Mouse (Mus musculus) midbrain, embryonic 10.5 days (tissue): ENCODE results near the gene Asf1a. TPM values are rescaled to one million over a fixed set of nuclear protein-coding genes. Genes with fewer than 3 reads are reported as not detected.
A peak's percentile ranks its signal among the peaks of the same experiment; 100 is the strongest.

Experiments used
- DNase-seq: peaks from one replicate; pipeline ENCODE4 v3.0.0-alpha.2; 2017; ENCODE audit warnings: low spot score
- H3K27ac ChIP-seq: fragments of 300-500 bp; sonication (generic); replicated peaks from 2 replicates; pipeline ENCODE4 v1.5.1; 2016; ENCODE audit warnings: mild to moderate bottlenecking
- H3K27me3 ChIP-seq: fragments of 300-500 bp; sonication (generic); 2 replicates; pipeline ENCODE4 v1.6.1; 2016; ENCODE audit warnings: low read depth, mild to moderate bottlenecking; ENCODE audit not compliant: poor library complexity, severe bottlenecking
- H3K36me3 ChIP-seq: fragments of 300-500 bp; sonication (generic); 2 replicates; pipeline ENCODE4 v1.6.1; 2016; ENCODE audit warnings: mild to moderate bottlenecking, moderate library complexity
- H3K4me1 ChIP-seq: fragments of 300-500 bp; sonication (generic); 2 replicates; pipeline ENCODE4 v1.6.1; 2016
- H3K4me3 ChIP-seq: fragments of 300-500 bp; sonication (generic); 2 replicates; pipeline ENCODE4 v1.5.1; 2016; ENCODE audit warnings: mild to moderate bottlenecking, moderate library complexity
- H3K9me3 ChIP-seq: fragments of 300-500 bp; sonication (generic); replicated peaks from 2 replicates; pipeline ENCODE4 v1.6.1; 2016; ENCODE audit warnings: mild to moderate bottlenecking
- WGBS: fragments of 180-500 bp; shearing (Covaris S2); methylation state at CpG from one replicate; pipeline ENCODE4 v1.1.7; 2016; 5-methylcytosine and 5-hydroxymethylcytosine counted together
- polyA plus RNA-seq: library from polyadenylated mRNA; unstranded; fragments of >200 nt; fragmentation: Nextera tagmentation; extraction: Ambion mirVana; gene quantifications from 2 replicates; pipeline ENCODE4 v1.2.1, GENCODE M21; 2016

Gene Asf1a
- polyA plus RNA-seq: 162 and 167 TPM in 2 replicates

DNA sequence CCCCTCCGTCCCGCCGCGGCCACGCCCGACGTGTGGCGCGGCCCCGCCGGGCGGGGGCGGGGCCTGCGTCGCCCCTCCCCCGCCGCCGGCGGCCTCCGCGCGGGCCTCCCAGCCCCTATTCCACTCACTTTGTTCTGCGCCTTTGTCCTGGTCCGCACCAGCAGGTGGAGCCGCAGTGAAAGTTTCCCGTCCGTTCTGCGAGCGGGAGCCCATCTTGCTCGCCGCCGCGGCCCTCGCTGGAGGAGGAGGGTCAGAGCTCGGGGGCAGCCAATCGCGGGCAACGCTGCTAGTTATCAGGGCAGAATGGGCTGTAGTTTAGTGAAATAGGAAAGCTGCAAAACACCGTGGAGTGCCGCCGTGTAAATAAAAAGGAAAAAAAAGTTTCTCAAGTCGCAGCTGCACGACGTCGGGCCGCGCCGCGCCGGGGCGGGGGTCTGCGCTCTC lies at the start of gene Asf1a:
Gene Asf1a, plus strand, starts transcription at position 81 of the 444 bp plus-strand sequence.
- Histone ChIP-seq H3K9me3 (no peaks in the 10 kb centered on the region), H3K27me3 (no peaks in the 10 kb centered on the region), H3K4me3 (peak within 1 kb of the TSS; percentile 95), H3K36me3 (peaks cover 22% of the 10 kb centered on the region), H3K27ac (peak within 1 kb of the TSS; percentile 98), H3K4me1 (peaks cover 34% of the 10 kb centered on the region)
- DNase-seq: peak; percentile 97
- WGBS: under 1% methylated on average over 51 of the region's 52 CpGs

DNA sequence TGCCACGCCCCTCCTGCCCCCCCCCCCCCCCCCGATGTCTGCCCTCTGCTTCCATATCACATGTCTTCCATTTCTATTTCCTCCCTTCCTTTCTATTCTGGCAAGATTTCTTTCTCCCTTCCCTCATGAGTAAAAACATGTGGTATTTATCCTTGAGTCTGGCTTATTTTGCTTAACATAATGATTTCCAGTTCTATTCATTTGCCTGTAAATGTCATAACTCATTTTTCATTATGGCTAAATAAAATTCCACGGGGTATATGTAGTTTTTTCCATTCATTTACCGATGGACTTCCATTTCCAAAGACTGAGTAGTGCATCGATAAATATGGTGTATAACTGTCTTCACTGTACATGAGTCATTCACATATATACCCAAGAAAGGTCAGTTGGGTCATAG lies 34.6 kb upstream of the Asf1a start:
- Histone ChIP-seq H3K9me3 (no peaks in the 10 kb centered on the region), H3K36me3 (peaks cover 17% of the 10 kb centered on the region), H3K4me3 (no peak overlapping the region), H3K27ac (no peak overlapping the region), H3K27me3 (no peaks in the 10 kb centered on the region), H3K4me1 (no peaks in the 10 kb centered on the region)
- DNase-seq: no peak
- 91% methylated on average over 5 of the region's 5 CpGs for WGBS

DNA sequence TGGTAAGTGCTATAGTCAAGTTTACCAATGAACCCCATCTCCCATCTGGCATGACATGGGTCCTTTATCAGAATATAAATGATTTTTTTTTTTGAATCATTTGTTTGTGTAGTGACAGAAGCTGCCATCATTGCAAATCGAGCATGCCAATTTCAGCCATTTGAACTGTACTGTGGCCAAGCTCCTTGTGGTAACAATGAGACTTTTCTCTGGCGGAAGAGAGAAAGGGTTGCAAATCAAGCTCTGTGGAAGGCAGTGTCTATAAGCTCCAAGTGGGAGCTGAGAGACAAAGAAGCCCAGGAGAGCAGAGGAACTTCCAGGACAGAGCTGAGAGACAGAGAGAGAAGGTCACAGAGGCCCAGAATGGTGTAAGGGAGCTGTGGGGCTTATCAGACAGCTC lies 31.0 kb upstream of the Asf1a start:
- 91% methylated on average over 2 of the region's 2 CpGs for WGBS

DNA sequence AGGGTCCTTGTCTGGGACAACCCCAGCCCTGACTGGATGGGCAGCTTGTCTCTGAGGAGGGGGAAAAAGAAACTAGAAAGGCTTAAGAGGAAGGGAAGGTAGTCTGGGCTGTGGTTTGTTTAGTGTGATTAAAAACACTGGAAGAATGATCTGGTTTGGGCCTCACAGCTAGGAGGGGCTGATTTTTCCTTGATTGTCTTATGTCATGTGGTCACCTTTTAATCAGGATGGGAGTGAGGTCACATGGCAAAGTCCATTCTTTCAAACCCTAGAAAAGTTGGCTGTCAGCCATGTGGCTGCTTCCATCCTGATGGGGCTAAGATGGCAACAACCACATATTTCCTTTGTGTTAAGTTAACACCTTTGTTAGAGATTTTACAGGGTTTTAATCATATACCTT lies 28.0 kb upstream of the Asf1a start:
- H3K4me3 ChIP-seq: no peak overlapping the region
- no peaks in the 10 kb centered on the region for H3K4me1 ChIP-seq
- peaks cover 8% of the 10 kb centered on the region; the same call in 1 of the 2 replicates for H3K36me3 ChIP-seq
- no peaks in the 10 kb centered on the region for H3K9me3 ChIP-seq
- DNase-seq: no peak
- H3K27me3 ChIP-seq: no peaks in the 10 kb centered on the region
- no peak overlapping the region for H3K27ac ChIP-seq

More for the DNA sequence above, 31.0 kb upstream of the Asf1a start:
- Histone ChIP-seq H3K4me1 (no peaks in the 10 kb centered on the region), H3K4me3 (no peak overlapping the region), H3K36me3 (peaks cover 17% of the 10 kb centered on the region), H3K27me3 (no peaks in the 10 kb centered on the region), H3K27ac (no peak overlapping the region), H3K9me3 (no peaks in the 10 kb centered on the region)
- no peak for DNase-seq

- no peaks in the 10 kb centered on the region for H3K36me3 ChIP-seq
- peaks cover 15% of the 10 kb centered on the region for H3K4me1 ChIP-seq
- no peak for DNase-seq
- H3K4me3 ChIP-seq: peak overlapping the region; percentile 47
- peak overlapping the region; percentile 74; the same call in 1 of the 2 replicates for H3K27ac ChIP-seq
- H3K27me3 ChIP-seq: no peaks in the 10 kb centered on the region
- 31% methylated on average over 6 of the region's 7 CpGs for WGBS
- H3K9me3 ChIP-seq: no peaks in the 10 kb centered on the region
Observed at GRCm38 (mm10) chr10:53580137-53580536, 16.4 kb upstream of the Asf1a start.

DNA sequence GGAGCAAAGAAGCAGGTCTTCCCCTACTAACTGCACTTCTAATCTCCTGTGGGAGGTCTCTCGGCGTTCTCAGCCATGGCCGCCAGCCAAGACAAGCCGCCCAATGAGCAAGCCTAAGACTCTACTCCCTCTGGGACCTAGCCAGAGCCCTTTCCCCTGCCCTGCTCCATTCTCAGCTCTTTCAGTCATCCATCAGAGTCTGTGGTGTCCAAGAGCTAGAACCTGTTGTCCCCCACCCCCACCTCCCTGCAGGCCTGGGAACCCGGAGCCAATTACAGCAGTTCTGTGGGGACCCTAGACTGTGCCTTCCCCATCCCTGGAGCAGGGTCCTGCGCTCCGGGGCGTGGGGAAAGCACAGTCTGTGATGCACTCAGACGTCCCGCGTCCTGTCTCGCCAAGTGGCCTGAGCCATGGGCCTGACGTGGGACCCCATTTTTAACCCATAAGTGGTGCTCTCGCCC lies 15.9 kb upstream of the Asf1a start:
- H3K27me3 ChIP-seq: no peaks in the 10 kb centered on the region
- H3K27ac ChIP-seq: peak overlapping the region; percentile 74
- WGBS: 12% methylated on average over 14 of the region's 14 CpGs
- peaks cover 15% of the 10 kb centered on the region for H3K4me1 ChIP-seq
- no peaks in the 10 kb centered on the region for H3K36me3 ChIP-seq
- peak; percentile 40 for DNase-seq
- no peaks in the 10 kb centered on the region for H3K9me3 ChIP-seq
- H3K4me3 ChIP-seq: peak overlapping the region; percentile 47

DNA sequence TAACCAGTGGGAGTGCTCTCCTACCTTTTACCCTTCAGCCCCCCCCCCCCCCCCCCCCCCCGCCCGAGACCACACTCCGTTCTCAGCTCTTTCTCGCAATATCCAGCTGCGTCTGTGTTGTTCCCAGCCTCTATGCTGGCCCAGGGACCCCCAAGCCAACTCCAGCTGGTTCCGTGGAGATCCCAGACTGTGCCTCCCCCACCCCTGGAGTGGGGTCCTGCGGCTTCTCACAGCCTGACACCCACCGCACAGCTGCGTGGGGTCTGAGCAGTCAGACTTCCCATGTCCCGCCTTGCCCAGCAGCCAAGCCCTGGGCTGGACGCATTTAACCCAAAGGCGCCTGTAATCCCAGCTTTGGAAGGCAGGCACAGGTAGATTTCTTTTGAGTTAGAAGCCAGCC lies 15.5 kb upstream of the Asf1a start:
- Histone ChIP-seq H3K27me3 (no peaks in the 10 kb centered on the region), H3K9me3 (no peaks in the 10 kb centered on the region), H3K36me3 (no peaks in the 10 kb centered on the region), H3K4me3 (peak overlapping the region; percentile 47), H3K4me1 (peaks cover 15% of the 10 kb centered on the region), H3K27ac (peak overlapping the region; percentile 74)
- DNase-seq: no peak
- WGBS: 26% methylated on average over 9 of the region's 12 CpGs

DNA sequence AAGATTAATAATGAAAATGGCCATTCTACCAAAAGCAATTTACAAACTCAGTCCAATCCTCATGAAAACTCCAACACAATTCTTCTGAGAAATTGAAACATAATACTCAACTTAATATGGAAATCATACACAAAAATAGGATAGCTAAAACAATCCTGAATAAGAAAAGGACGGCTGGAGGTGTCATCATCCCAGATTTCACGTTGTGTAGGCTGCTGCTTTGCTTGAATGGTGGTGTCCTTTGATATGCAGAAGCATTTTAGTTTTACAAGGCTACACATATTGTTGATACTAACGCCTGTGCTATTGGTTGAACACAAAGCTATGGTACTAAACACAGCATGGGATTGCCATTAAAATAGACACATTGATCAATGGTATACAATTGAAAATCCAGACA lies 10.8 kb upstream of the Asf1a start:
- Histone ChIP-seq H3K27ac (no peak overlapping the region), H3K9me3 (no peaks in the 10 kb centered on the region), H3K4me3 (no peak overlapping the region), H3K4me1 (peaks cover 6% of the 10 kb centered on the region), H3K36me3 (peaks cover 7% of the 10 kb centered on the region; the same call in 1 of the 2 replicates), H3K27me3 (no peaks in the 10 kb centered on the region)
- DNase-seq: no peak
- 60% methylated on average over 3 of the region's 3 CpGs for WGBS

DNA sequence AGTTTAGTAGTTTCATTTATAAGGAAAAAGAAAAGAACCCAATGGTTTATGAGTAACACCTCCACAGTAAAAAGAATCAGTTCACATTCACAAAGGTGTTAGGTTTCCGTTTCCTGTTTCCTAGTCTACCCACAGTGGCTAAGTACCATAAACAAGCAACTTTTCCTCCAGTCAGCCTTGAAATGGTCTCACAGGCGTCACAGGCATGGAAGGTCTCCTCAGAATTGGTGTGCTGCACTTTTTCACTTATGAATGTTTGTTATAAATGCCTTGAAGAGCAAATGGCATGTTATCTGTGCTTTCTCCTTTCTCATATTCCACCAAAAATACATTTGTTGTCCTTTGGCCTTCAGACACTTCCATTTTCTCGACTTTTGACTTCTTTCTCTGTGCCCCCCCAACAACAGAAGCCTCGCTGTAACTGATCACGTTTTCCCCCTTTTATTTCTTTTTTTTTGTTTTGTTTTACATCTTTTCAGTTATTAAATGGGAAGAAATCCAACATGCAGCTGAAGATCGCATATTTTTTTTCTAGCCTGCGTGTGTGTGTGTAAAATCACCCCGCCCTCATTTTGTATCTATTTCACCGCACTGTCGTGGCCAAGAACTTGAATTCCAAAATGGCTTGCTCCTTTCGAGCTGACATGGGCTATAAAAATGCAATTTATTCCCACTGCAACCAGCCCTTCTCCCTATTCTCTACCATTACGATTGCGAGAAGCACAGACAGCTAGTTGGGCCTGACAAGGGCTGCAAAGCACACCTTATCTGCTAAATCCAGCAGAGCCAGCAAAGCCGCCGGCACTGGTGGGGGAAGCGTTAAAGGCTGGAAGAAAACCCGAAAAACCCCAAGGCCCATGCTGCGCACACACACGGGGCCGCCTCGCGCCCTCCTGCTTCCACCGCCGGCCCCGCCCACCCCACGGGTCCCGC lies 547 bp upstream of the Asf1a start:
- Histone ChIP-seq H3K9me3 (no peaks in the 10 kb centered on the region), H3K27ac (peak overlapping the region; percentile 98), H3K27me3 (no peaks in the 10 kb centered on the region), H3K36me3 (peaks cover 15% of the 10 kb centered on the region), H3K4me1 (peaks cover 31% of the 10 kb centered on the region), H3K4me3 (peak overlapping the region; percentile 95)
- no peak for DNase-seq
- WGBS: 13% methylated on average over 24 of the region's 27 CpGs

DNA sequence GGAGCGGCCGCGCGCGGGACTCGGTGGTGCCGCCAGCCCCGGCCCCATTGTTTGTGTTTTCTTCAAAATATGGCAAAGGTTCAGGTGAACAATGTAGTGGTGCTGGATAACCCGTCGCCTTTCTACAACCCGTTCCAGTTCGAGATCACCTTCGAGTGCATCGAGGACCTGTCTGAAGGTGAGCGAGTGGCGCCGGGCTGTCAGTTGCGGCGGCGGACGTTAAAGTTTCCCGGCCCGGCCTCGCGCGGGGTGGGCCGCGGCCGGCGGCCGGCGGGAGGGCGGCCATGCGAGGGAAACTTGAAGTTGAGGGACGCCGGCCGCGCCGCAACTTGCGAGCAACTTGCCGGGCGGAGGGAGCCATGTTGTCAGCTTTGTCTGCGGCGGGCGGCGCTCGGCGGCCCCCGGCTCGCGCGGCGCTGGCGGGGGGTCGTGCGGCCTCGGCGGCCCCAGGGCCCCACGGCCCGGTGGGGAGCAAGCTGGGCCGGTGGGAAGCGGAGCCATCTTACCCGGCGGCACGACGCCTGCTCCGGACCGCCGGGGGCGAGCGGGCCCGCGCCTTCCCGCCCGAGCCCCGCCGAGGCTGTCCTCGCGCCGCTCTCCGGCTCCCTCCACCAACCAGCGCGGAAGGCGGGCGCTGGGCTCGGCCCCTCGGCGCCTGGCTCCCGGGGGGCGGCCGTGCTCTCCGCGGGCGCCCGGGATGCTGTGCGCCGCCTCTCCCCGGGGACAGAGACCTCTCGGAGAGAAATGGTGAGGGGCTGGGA lies 744 bp downstream of the Asf1a start:
- WGBS: under 1% methylated on average over 98 of the region's 99 CpGs

DNA sequence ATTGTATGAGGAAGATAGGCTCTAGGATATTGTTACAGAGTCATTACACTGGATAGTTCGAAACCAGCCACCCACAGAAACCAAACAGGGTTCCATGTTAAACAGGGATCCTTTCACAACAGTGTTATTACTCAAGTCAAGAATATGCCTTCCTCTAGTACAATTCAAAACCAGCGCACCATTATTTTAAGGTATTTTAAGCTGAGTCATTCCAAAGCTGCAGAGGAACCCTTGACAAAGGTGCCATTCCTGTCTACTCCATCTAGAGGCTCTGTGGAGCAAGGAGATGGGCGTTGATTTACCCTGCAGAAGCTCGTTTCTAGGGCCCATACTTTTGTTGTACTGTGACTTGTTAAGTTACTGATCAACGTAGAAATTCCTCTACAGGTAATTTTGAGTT lies 2.3 kb downstream of the Asf1a start:
- Histone ChIP-seq H3K9me3 (no peaks in the 10 kb centered on the region), H3K4me1 (peaks cover 34% of the 10 kb centered on the region), H3K36me3 (peaks cover 43% of the 10 kb centered on the region), H3K4me3 (peak overlapping the region; percentile 95), H3K27me3 (no peaks in the 10 kb centered on the region), H3K27ac (no peak overlapping the region)
- no peak for DNase-seq
- WGBS: 56% methylated on average over 5 of the region's 5 CpGs

More for the DNA sequence above, 744 bp downstream of the Asf1a start:
- Histone ChIP-seq H3K4me3 (peak overlapping the region; percentile 95), H3K27ac (peak overlapping the region; percentile 98), H3K27me3 (no peaks in the 10 kb centered on the region), H3K4me1 (peaks cover 34% of the 10 kb centered on the region), H3K36me3 (peaks cover 28% of the 10 kb centered on the region), H3K9me3 (no peaks in the 10 kb centered on the region)
- peak; percentile 69 for DNase-seq

GRCm38 (mm10) chr10:53605328-53605727 lies 8.8 kb downstream of the Asf1a start:
- no peak for DNase-seq
- Histone ChIP-seq H3K4me1 (peaks cover 7% of the 10 kb centered on the region), H3K27me3 (no peaks in the 10 kb centered on the region), H3K4me3 (no peak overlapping the region), H3K36me3 (peaks cover 99% of the 10 kb centered on the region), H3K27ac (no peak overlapping the region), H3K9me3 (no peaks in the 10 kb centered on the region)
- 83% methylated on average over 2 of the region's 2 CpGs for WGBS
